Mouse (Mus musculus) heart, postnatal 4 days (tissue): ENCODE results near the gene Ccdc50. TPM values are rescaled to one million over a fixed set of nuclear protein-coding genes. Genes with fewer than 3 reads are reported as not detected.

Experiments
- DNase-seq: peaks from one replicate; pipeline ENCODE4 v3.0.0; 2021
- total RNA-seq, 2 experiments: library from RNA; stranded (reverse); gene quantifications; 2 replicates each; pipeline ENCODE4 v1.2.3; 2021

Gene Ccdc50
- total RNA-seq, 2 experiments from 2014 or later = 61.1 to 64.5 TPM

GRCm38 (mm10) chr16:27395251-27396037 is 6.8 kb downstream of the Ccdc50 start:
- no peak for DNase-seq

- no peak for DNase-seq
These were observed 8.3 kb downstream of the Ccdc50 start for GRCm38 (mm10) chr16:27396951-27397350.

- DNase-seq = no peak
These were observed 10.5 kb downstream of the Ccdc50 start for GRCm38 (mm10) chr16:27399026-27399718.

DNA sequence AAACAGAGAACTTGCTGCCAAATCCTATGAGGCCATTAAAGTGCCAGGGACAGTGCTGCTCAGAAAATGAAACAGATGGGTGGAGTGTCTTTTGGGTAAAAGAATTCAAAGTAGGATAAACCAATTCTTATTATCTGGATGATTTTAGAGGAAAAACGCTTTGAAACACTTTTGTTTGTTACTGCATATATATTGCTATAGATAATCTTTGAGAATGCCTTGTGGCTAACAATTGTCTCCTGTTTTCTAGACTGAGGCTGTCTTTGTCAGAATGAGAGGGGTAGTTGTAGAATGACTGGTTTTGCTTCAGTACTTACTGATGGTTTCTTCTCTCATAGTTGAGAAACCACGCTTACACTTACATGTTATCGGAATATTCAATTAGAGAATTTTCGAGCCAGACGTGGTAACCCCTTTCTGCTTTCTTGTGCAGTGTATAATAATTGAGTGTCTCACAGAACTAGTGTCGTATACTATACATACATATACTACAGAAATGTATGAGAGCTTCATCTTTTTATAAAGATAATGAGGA is 11.1 kb downstream of the Ccdc50 start:
- no peak for DNase-seq

DNA sequence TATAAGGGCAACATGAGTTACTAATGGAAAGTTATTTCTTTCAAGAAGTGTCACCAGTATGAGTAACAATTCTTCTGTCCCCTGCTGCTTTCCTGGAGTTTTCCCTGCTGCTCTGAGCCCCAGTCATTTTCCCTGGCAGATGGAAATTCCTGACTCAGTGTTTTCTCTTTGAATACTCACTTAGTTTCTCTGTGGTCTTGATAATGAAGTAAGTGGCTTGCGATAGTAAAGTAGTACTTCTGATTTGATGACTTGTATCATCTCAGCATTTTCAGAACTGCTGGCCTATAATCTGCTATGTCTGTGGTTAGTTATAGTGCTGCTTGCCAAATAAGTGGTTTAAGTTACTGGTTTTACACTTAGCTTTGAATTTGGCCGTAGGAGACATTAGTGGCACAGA is 12.9 kb downstream of the Ccdc50 start:
- DNase-seq = no peak

DNA sequence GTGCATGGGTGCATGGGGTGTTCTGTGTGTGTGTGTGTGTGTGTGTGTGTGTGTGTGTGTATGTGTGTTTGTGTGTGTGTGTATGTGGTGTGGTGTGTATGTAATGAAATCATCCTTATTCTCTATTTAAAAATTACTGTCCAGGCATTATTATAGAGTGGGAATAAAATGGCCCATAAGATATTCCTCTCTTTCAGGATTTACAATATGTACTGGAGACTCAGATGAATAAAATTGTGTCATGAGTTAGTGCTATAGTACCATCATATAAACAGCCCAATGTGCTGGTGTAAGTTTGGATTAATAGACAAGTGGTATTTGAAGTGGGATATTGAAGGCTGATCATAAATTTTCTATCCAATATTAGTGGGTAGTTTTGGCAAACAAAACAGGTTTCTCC is 15.4 kb downstream of the Ccdc50 start:
- DNase-seq = no peak

DNA sequence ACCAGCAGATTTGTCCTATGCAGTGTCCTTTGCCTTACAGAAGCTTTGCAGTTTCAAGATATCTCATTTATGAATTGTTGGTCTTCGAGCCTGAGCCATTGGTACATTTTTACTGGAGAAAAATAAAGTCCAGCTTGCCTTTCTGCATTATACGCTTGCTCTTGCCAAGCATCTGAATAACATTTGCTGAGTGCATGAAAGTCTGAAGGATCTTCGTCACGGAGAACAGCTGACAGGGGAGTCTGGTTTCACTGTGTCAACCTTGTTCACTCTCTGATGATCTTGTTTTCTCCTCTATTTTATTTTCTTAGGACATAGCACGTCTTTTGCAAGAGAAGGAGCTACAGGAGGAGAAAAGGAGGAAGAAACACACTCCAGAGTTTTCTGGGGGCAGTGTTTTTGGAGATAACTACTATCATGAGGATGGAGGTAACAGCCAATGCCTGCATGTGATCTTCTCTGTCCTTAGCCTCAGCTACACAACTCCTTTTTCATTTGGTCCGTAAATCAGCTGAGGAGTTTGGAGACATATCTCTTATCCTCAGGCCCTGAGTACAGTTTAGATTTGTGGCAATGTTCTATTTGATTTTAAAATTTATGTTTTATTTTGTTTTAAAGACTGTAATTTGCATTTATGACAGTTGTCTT is 28.4 kb downstream of the Ccdc50 start:
- no peak for DNase-seq

- DNase-seq = no peak
These were observed 29.0 kb downstream of the Ccdc50 start for GRCm38 (mm10) chr16:27417632-27418031.

GRCm38 (mm10) chr16:27420982-27421381 is 32.3 kb downstream of the Ccdc50 start:
- no peak for DNase-seq

GRCm38 (mm10) chr16:27435034-27435433 is 46.4 kb downstream of the Ccdc50 start:
- no peak for DNase-seq

DNA sequence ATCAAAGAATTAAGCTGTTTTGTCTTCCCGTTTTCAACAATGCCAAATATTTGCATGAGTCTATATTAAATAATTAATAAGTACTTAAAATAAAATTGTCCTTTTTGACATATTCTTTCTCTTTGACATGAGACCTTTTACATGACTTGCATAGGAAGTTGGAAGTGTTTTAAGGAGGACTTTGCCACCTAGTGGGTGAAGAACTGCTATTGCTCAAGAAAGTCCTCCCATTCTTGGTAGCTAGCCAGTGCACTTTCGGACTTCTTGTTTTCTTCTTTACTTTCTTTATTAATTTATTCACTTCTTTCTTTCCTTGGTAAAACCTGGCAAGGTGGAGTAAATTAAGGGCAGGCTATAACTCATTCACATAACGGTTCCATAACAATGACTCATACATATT is 55.3 kb downstream of the Ccdc50 start:
- no peak for DNase-seq

- no peak for DNase-seq
These were observed 60.7 kb downstream of the Ccdc50 start for GRCm38 (mm10) chr16:27449360-27449759.

- no peak for DNase-seq
These were observed 62.0 kb downstream of the Ccdc50 start for GRCm38 (mm10) chr16:27450655-27451054.

- DNase-seq = peak; percentile 11
These were observed 64.7 kb downstream of the Ccdc50 start for GRCm38 (mm10) chr16:27453396-27453795.

DNA sequence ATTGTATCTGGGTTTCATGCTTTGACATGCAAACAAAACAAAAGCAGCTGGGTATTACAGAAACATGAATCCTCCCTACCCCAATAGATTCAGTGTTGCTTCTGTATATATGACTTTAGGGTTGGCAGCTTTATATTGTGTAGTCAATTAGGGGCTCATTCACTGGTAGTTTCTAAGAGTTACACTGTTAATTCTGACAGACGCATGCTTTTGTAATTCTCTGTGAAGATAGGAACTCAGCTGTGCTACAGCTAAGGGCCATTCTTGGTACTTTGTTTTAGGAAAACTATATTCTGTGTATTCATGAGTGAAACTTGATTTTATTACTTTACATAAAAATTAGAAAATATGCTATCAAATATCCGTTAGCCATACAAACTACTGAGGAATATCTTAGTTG is 65.2 kb downstream of the Ccdc50 start:
- no peak for DNase-seq

GRCm38 (mm10) chr16:27457273-27457672 is 68.6 kb downstream of the Ccdc50 start:
- peak; percentile 84 for DNase-seq

DNA sequence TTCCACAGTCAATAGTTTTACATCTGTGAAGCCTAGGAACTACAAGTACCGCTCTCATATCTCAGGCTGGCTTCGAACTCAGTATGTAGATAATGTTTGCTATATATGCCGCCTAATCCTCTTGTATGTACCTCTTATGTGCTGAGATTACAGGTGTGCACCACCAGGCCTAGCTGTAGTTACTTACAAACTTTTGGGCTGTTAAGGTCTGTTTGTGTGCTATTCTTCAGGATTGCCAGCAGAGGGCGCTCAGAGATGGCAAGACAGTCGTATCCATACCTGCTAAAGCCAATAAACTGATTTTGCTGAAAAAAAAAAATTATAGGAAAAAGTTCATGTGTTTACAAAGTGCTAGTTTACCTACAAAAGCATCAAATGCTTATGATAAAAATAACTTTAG is 80.1 kb downstream of the Ccdc50 start:
- DNase-seq = peak; percentile 35

- no peak for DNase-seq
These were observed 82.7 kb downstream of the Ccdc50 start for GRCm38 (mm10) chr16:27471389-27471788.

GRCm38 (mm10) chr16:27483834-27484233 is 95.2 kb downstream of the Ccdc50 start:
- no peak for DNase-seq
